Mouse (Mus musculus) midbrain, embryonic 11.5 days (tissue): ENCODE results near the gene Armh3. TPM values are rescaled to one million over a fixed set of nuclear protein-coding genes. Genes with fewer than 3 reads are reported as not detected.

Source experiments
- ATAC-seq: fragments of 200-750 bp; cut with Nextera tagmentation; 2 replicates; pipeline ENCODE4 v1.8.0; 2017; ENCODE audit warnings: moderate TSS enrichment, moderate library complexity; ENCODE audit not compliant: low FRiP score
- DNase-seq: peaks from one replicate; pipeline ENCODE4 v3.0.0; 2015; ENCODE audit warnings: low spot score; ENCODE audit errors: missing footprints
- H3K27ac ChIP-seq: fragments of 300-500 bp; sonication (generic); 2 replicates; pipeline ENCODE4 v1.5.1; 2014; ENCODE audit warnings: low read depth, low read length
- H3K27me3 ChIP-seq: fragments of 300-500 bp; sonication (generic); 2 replicates; pipeline ENCODE4 v1.6.1; 2014; ENCODE audit warnings: mild to moderate bottlenecking, low read length, moderate library complexity, mixed read lengths; ENCODE audit not compliant: control insufficient read depth, insufficient read depth
- H3K36me3 ChIP-seq: fragments of 300-500 bp; sonication (generic); 2 replicates; pipeline ENCODE4 v1.6.1; 2014; ENCODE audit warnings: mild to moderate bottlenecking, low read length, moderate library complexity, mixed read lengths; ENCODE audit not compliant: control insufficient read depth, insufficient read depth
- H3K4me1 ChIP-seq: fragments of 300-500 bp; sonication (generic); 2 replicates; pipeline ENCODE4 v1.6.1; 2014; ENCODE audit warnings: low read length; ENCODE audit not compliant: control insufficient read depth, insufficient read depth
- H3K4me2 ChIP-seq: fragments of 300-500 bp; sonication (generic); 2 replicates; pipeline ENCODE4 v1.6.1; 2014; ENCODE audit warnings: mild to moderate bottlenecking, moderate library complexity
- H3K4me3 ChIP-seq: fragments of 300-500 bp; sonication (generic); 2 replicates; pipeline ENCODE4 v1.5.1; 2014; ENCODE audit warnings: low read depth, low read length
- H3K9ac ChIP-seq: fragments of 300-500 bp; sonication (generic); 2 replicates; pipeline ENCODE4 v1.6.1; 2014; ENCODE audit warnings: low read length
- H3K9me3 ChIP-seq: fragments of 300-500 bp; sonication (generic); 2 replicates; pipeline ENCODE4 v1.6.1; 2016; ENCODE audit warnings: low read length; ENCODE audit not compliant: control insufficient read depth
- WGBS: fragments of 180-500 bp; shearing (Covaris S2); extraction: QIAGEN DNeasy Blood & Tissue Kit; methylation state at CpG from one replicate; pipeline ENCODE4 v1.1.7; 2014; 5-methylcytosine and 5-hydroxymethylcytosine counted together
- polyA plus RNA-seq: library from polyadenylated mRNA; unstranded; fragments of >200 nt; fragmentation: Nextera tagmentation; extraction: Ambion mirVana; gene quantifications from 2 replicates; pipeline ENCODE4 v1.2.1, GENCODE M21; 2014

Gene Armh3
- polyA plus RNA-seq, 1 experiment from 2014 or later: 13.9 TPM

- no peak for ATAC-seq
- 94% methylated on average over 3 of the region's 3 CpGs for WGBS
- no peaks in the 10 kb centered on the region for H3K9me3 ChIP-seq
These were observed 170.6 kb downstream of the Armh3 start for GRCm38 (mm10) chr19:45827736-45828135.

DNA sequence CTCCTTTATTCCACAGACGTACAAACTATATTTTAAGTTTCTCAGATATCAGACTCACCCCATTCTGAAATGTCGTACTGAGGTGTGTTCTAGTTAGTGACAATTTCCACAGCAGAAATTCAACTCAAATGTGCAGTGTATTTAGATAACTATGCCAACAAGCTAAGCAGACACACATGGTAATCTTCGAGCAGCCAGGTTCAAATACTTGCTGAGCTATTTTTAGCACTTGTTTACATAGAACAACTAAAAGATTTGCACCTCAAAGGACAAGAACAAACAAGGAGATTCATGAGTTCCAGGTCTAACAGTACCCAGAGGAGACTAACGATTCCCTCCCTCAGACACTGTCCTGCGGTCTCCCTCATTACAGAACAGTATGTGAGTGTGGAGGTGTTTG, 171.2 kb downstream of the Armh3 start:
- no peaks in the 10 kb centered on the region for H3K4me1 ChIP-seq
- H3K36me3 ChIP-seq: no peaks in the 10 kb centered on the region
- no peak overlapping the region for H3K9ac ChIP-seq
- no peak overlapping the region for H3K4me2 ChIP-seq
- H3K27me3 ChIP-seq: no peaks in the 10 kb centered on the region
- DNase-seq: peak; percentile 54
- WGBS: 86% methylated on average over 5 of the region's 5 CpGs
- no peak overlapping the region for H3K4me3 ChIP-seq
- no peak overlapping the region for H3K27ac ChIP-seq
- no peaks in the 10 kb centered on the region for H3K9me3 ChIP-seq
- no peak for ATAC-seq

More at GRCm38 (mm10) chr19:45827736-45828135, 170.6 kb downstream of the Armh3 start:
- Histone ChIP-seq H3K36me3 (no peaks in the 10 kb centered on the region), H3K4me1 (no peaks in the 10 kb centered on the region), H3K9ac (no peak overlapping the region), H3K4me2 (no peak overlapping the region), H3K27me3 (no peaks in the 10 kb centered on the region), H3K27ac (no peak overlapping the region), H3K4me3 (no peak overlapping the region)
- DNase-seq: no peak

DNA sequence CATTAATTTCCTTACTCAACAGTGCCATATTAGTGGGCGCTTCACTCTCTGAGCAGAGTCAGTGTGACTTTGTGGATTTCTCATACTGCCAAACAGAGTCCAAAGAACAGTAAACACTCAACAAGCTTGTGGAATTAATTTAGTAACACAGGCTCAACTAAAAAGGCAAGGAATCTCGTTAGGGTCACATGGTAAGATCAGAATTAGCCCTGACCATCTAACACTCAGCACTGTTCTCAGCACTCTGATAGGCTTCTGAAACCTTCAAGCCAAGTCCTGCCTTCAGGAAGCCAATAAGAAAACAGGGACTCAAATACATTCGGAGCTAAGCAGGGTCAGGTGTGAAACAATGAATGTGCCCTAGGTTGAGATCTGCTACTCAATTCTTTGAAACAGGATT, 172.1 kb downstream of the Armh3 start:
- ATAC-seq: no peak
- no peak overlapping the region for H3K9ac ChIP-seq
- H3K9me3 ChIP-seq: no peaks in the 10 kb centered on the region
- WGBS: 86% methylated on average over 3 of the region's 3 CpGs
- no peaks in the 10 kb centered on the region for H3K27me3 ChIP-seq
- no peak overlapping the region for H3K4me2 ChIP-seq
- no peaks in the 10 kb centered on the region for H3K4me1 ChIP-seq
- DNase-seq: no peak
- H3K4me3 ChIP-seq: no peak overlapping the region
- H3K36me3 ChIP-seq: no peaks in the 10 kb centered on the region
- no peak overlapping the region for H3K27ac ChIP-seq

- Histone ChIP-seq H3K4me3 (no peak overlapping the region), H3K36me3 (no peaks in the 10 kb centered on the region), H3K27ac (no peak overlapping the region), H3K4me2 (no peak overlapping the region), H3K4me1 (no peaks in the 10 kb centered on the region), H3K9me3 (no peaks in the 10 kb centered on the region), H3K9ac (no peak overlapping the region), H3K27me3 (no peaks in the 10 kb centered on the region)
- DNase-seq: peak; percentile 33
- ATAC-seq: no peak
- 87% methylated on average over 5 of the region's 5 CpGs for WGBS
These were observed 176.5 kb downstream of the Armh3 start for GRCm38 (mm10) chr19:45821832-45822231.

DNA sequence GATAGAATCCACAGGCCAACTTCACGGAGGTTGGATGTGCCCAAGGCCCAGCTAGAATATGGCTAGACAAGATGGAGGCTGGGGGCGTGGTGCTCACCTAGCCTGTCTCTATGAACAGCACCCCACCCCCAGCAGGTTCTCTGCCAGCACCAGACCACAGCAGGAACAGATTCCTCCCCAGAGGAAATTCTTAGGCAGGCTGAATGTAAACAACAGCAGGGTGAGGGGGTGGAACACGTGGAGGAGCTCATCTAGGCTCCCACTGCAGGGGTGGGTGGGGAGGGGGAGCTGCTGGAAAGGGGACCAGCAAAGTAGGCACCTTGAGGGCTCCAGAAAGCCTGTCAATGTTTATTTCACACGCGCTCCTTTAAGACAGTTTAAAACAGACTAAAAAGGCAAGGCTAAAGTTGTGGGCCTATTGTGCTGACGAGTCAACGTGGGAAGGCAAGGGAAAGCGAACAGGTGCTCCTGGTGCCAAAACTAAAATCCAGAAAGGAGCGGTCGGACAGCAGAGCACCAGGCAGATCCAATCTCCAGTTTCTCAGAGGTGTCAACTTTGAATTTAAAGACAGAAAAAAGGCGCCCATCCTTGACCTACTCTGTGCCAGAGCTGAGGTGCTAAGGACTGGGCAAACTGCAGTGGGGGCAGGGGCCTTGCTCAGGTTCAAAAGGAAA, 180.3 kb downstream of the Armh3 start:
- DNase-seq (no peak), ATAC-seq (no peak)
- WGBS: 69% methylated on average over 11 of the region's 11 CpGs
- H3K27ac ChIP-seq: no peak overlapping the region
- peaks cover 15% of the 10 kb centered on the region for H3K4me1 ChIP-seq
- no peak overlapping the region for H3K4me2 ChIP-seq
- no peaks in the 10 kb centered on the region for H3K36me3 ChIP-seq
- H3K9ac ChIP-seq: no peak overlapping the region
- H3K4me3 ChIP-seq: no peak overlapping the region
- H3K9me3 ChIP-seq: no peaks in the 10 kb centered on the region
- H3K27me3 ChIP-seq: peaks cover 7% of the 10 kb centered on the region; the same call in 1 of the 2 replicates

DNA sequence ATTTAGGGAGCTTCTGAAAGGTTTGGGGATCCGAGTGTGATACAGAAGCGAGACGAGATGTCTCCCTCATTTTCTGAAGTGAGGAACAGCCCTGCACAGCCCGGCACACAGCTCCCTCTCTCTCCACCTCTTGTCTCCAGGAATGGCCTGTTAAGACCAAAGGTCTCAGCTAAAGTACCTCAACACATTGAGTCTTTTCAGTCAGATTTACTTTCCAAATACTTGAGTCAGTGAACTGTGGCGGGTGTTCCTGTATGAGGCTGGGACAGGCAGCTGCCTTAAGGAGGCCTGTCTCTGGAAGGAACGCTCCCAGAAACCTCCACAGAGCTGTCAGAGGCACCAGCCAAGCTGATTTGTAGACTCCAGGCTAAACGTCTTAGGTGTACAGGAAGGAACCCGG, 181.6 kb downstream of the Armh3 start:
- Histone ChIP-seq H3K4me2 (no peak overlapping the region), H3K4me3 (no peak overlapping the region), H3K9me3 (no peaks in the 10 kb centered on the region), H3K27me3 (peaks cover 7% of the 10 kb centered on the region; the same call in 1 of the 2 replicates), H3K27ac (no peak overlapping the region), H3K4me1 (peaks cover 24% of the 10 kb centered on the region), H3K36me3 (no peaks in the 10 kb centered on the region), H3K9ac (no peak overlapping the region)
- WGBS: 7% methylated on average over 8 of the region's 8 CpGs
- peak; percentile 86 for DNase-seq
- ATAC-seq: no peak

GRCm38 (mm10) chr19:45815831-45816405, 182.4 kb downstream of the Armh3 start, which contains the start of gene Kcnip2:
Gene Kcnip2 (minus strand): TSS chr19:45816061.
- DNase-seq (peak; percentile 95), ATAC-seq (peak; percentile 52)
- peak within 1 kb of the TSS; percentile 59 for H3K9ac ChIP-seq
- H3K4me1 ChIP-seq: peaks cover 24% of the 10 kb centered on the region
- peak within 1 kb of the TSS; percentile 40 for H3K4me3 ChIP-seq
- H3K9me3 ChIP-seq: no peaks in the 10 kb centered on the region
- peaks cover 7% of the 10 kb centered on the region; the same call in 1 of the 2 replicates for H3K27me3 ChIP-seq
- peak within 1 kb of the TSS; percentile 93 for H3K4me2 ChIP-seq
- H3K36me3 ChIP-seq: no peaks in the 10 kb centered on the region
- WGBS: under 1% methylated on average over 26 of the region's 29 CpGs
- no peak within 1 kb of the TSS for H3K27ac ChIP-seq

DNA sequence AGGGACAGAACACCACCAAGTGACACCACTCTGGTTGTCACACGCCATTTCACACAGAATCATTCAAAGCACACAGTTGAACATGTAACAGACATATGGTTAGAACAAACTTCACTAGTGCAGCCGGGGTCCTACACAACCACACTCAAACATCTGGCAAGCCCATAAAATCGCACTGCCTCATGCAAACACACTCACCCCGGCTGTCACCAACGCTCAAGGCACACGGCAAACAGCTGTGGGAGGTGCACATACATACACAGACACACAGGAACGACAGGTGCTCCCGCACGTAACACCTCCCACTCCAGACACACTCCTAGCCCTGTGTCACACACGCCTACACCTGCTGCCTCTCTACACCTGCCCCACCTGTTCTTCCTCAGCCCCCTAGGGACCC, 183.1 kb downstream of the Armh3 start:
- Histone ChIP-seq H3K9me3 (no peaks in the 10 kb centered on the region), H3K4me1 (peaks cover 24% of the 10 kb centered on the region), H3K27ac (no peak overlapping the region), H3K27me3 (peaks cover 7% of the 10 kb centered on the region; the same call in 1 of the 2 replicates), H3K4me3 (peak overlapping the region; percentile 40), H3K9ac (peak overlapping the region; percentile 59; the same call in 1 of the 2 replicates), H3K36me3 (no peaks in the 10 kb centered on the region), H3K4me2 (peak overlapping the region; percentile 93)
- ATAC-seq (no peak), DNase-seq (peak; percentile 78)
- 67% methylated on average over 10 of the region's 10 CpGs for WGBS

DNA sequence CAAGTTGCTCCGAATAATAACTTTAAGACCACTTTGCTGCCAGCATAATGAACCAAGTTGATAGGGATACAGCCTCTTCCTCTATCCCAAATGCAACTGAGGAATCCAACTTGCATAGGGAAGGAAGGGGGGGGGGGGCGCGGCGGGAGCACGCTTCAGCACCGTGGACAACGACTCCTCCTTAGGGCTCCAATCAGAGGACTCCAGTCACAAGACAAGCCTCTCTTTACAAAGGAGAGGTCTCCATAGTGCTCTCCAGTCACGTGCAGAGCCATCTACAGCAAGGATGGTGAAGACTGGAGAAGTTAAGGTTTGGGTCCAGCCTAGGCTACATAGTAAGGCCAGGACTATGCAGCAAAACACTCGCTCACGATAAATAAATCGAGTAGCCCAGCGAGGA, 184.5 kb downstream of the Armh3 start:
- 12% methylated on average over 12 of the region's 12 CpGs for WGBS
- H3K27me3 ChIP-seq: peaks cover 7% of the 10 kb centered on the region; the same call in 1 of the 2 replicates
- no peak for DNase-seq

More for the DNA sequence above, 184.5 kb downstream of the Armh3 start:
- no peak for ATAC-seq
- H3K4me3 ChIP-seq: no peak overlapping the region
- peaks cover 24% of the 10 kb centered on the region for H3K4me1 ChIP-seq
- H3K9me3 ChIP-seq: no peaks in the 10 kb centered on the region
- H3K27ac ChIP-seq: no peak overlapping the region
- no peak overlapping the region for H3K4me2 ChIP-seq
- H3K36me3 ChIP-seq: no peaks in the 10 kb centered on the region
- no peak overlapping the region for H3K9ac ChIP-seq
